Mouse (Mus musculus) testis, adult 2 months (tissue): ENCODE data around the gene Slc25a51. TPM values are rescaled to one million over a fixed set of nuclear protein-coding genes. Genes with fewer than 3 reads are reported as not detected.
"Not testable (repeated sequence)": the region's sequence is repeated elsewhere in the genome, so short reads cannot be mapped to it uniquely, and the experiment has no call there.

ENCODE experiments used
- H3K27ac ChIP-seq: fragments of 200-500 bp; 2 replicates; pipeline ENCODE4 v1.5.1; 2012; ENCODE audit warnings: low read depth, low read length; ENCODE audit not compliant: control insufficient read depth, insufficient read depth
- H3K27me3 ChIP-seq: fragments of 200-500 bp; 2 replicates; pipeline ENCODE4 v1.6.1; 2012; ENCODE audit warnings: mild to moderate bottlenecking, low read length, moderate library complexity; ENCODE audit not compliant: control insufficient read depth, insufficient read depth
- H3K36me3 ChIP-seq: fragments of 200-500 bp; 2 replicates; pipeline ENCODE4 v1.6.1; 2012; ENCODE audit warnings: mild to moderate bottlenecking, low read length; ENCODE audit not compliant: control insufficient read depth, insufficient read depth
- H3K4me1 ChIP-seq: fragments of 200-500 bp; 2 replicates; pipeline ENCODE4 v1.6.1; 2012; ENCODE audit warnings: low read length; ENCODE audit not compliant: control insufficient read depth, insufficient read depth
- H3K4me3 ChIP-seq: fragments of 200-500 bp; 2 replicates; pipeline ENCODE4 v1.5.1; 2012; ENCODE audit warnings: low read depth, mild to moderate bottlenecking, low read length, moderate library complexity, mixed read lengths; ENCODE audit not compliant: control insufficient read depth
- CTCF ChIP-seq: fragments of 200-500 bp; IDR thresholded peaks from 2 replicates; pipeline ENCODE4 v1.5.1; 2012; ENCODE audit warnings: low read depth, mild to moderate bottlenecking, inconsistent platforms, low read length, moderate library complexity; ENCODE audit not compliant: control insufficient read depth, insufficient read depth, insufficient replicate concordance
- POLR2A ChIP-seq: fragments of 200-500 bp; IDR thresholded peaks from 2 replicates; pipeline ENCODE4 v1.6.1; 2012; ENCODE audit warnings: low read depth, mild to moderate bottlenecking, inconsistent platforms, low read length, moderate library complexity; ENCODE audit not compliant: control insufficient read depth
- polyA plus RNA-seq: library from polyadenylated mRNA; depleted of rRNA; stranded (reverse); fragments of >200 nt; gene quantifications from 2 replicates; pipeline ENCODE4 v1.2.3, GENCODE M21; 2012

The Slc25a51 gene
- polyA plus RNA-seq, 1 experiment = 12.6 TPM

- no peak for TF ChIP-seq POLR2A
- no peak for TF ChIP-seq CTCF
- H3K4me3 ChIP-seq = no peak overlapping the region
- no peaks in the 10 kb centered on the region for H3K27me3 ChIP-seq
- no peaks in the 10 kb centered on the region for H3K4me1 ChIP-seq
- H3K36me3 ChIP-seq = no peaks in the 10 kb centered on the region
- no peak overlapping the region for H3K27ac ChIP-seq
Measured at GRCm38 (mm10) chr4:45392572-45392971, 16.0 kb downstream of the Slc25a51 start.

- no peaks in the 10 kb centered on the region for H3K27me3 ChIP-seq
- no peaks in the 10 kb centered on the region for H3K36me3 ChIP-seq
- H3K27ac ChIP-seq = no peak overlapping the region
- no peaks in the 10 kb centered on the region for H3K4me1 ChIP-seq
- H3K4me3 ChIP-seq = no peak overlapping the region
- TF ChIP-seq POLR2A (no peak), CTCF (no peak)
Measured at GRCm38 (mm10) chr4:45392099-45392498, 16.5 kb downstream of the Slc25a51 start.

GRCm38 (mm10) chr4:45387296-45387695 is 21.3 kb downstream of the Slc25a51 start:
- not testable (repeated sequence) for H3K4me1 ChIP-seq, H3K4me3 ChIP-seq, H3K27me3 ChIP-seq, H3K27ac ChIP-seq, H3K36me3 ChIP-seq

- not testable (repeated sequence) for H3K27ac ChIP-seq, H3K4me3 ChIP-seq, H3K27me3 ChIP-seq, H3K36me3 ChIP-seq, H3K4me1 ChIP-seq
Measured at GRCm38 (mm10) chr4:45382133-45382532, 26.4 kb downstream of the Slc25a51 start.

GRCm38 (mm10) chr4:45380903-45381580 is 27.5 kb downstream of the Slc25a51 start:
- H3K27ac ChIP-seq, H3K27me3 ChIP-seq, H3K4me3 ChIP-seq, H3K4me1 ChIP-seq, H3K36me3 ChIP-seq: not testable (repeated sequence)

GRCm38 (mm10) chr4:45376573-45376972 is 32.0 kb downstream of the Slc25a51 start:
- TF ChIP-seq POLR2A (no peak), CTCF (no peak)
- H3K27ac ChIP-seq = no peak overlapping the region
- no peaks in the 10 kb centered on the region; the same call in 1 of the 2 replicates for H3K36me3 ChIP-seq
- no peaks in the 10 kb centered on the region for H3K4me1 ChIP-seq
- no peak overlapping the region for H3K4me3 ChIP-seq
- H3K27me3 ChIP-seq = no peaks in the 10 kb centered on the region

GRCm38 (mm10) chr4:45374879-45375278 is 33.7 kb downstream of the Slc25a51 start:
- Histone ChIP-seq H3K27ac (no peak overlapping the region), H3K4me1 (no peaks in the 10 kb centered on the region), H3K4me3 (no peak overlapping the region), H3K36me3 (no peaks in the 10 kb centered on the region; the same call in 1 of the 2 replicates), H3K27me3 (no peaks in the 10 kb centered on the region)
- TF ChIP-seq CTCF = no peak
- TF ChIP-seq POLR2A = no peak

GRCm38 (mm10) chr4:45371261-45371660 is 37.3 kb downstream of the Slc25a51 start:
- Histone ChIP-seq H3K4me3 (no peak overlapping the region), H3K4me1 (no peaks in the 10 kb centered on the region), H3K27ac (no peak overlapping the region), H3K27me3 (no peaks in the 10 kb centered on the region), H3K36me3 (no peaks in the 10 kb centered on the region; the same call in 1 of the 2 replicates)
- no peak for TF ChIP-seq CTCF
- TF ChIP-seq POLR2A = no peak
